Comparison of ENCODE assay signal across 8 mouse cellular contexts in the genomic region with DNA sequence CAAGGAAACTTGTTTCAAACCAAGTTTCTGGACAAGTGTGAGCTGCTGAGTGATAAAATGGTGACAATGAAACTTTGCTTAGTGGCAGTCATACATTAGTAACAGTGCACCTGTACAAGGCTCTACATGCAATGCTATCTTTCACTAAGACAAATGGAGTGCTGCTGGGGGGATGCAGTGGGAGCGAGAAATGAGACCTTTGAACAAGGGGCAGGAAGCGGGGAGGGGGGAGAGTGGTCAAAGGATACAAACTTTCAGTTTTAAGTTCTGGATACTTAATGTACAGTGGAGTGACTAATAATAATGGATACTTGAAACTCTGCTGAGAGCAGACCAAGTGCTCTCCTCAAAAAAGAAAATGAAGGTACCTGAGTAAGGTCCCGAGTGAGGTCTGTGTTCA. TPM values are rescaled to one million over a fixed set of nuclear protein-coding genes. Genes with fewer than 3 reads are reported as not detected.
DNase-seq lines count a peak whose midpoint lies in the region; ATAC-seq and TF ChIP-seq lines count a peak whose summit lies in the region.

No protein-coding gene starts in this region.

- H3K4me3 ChIP-seq in CH12.LX (replicated peaks in 1 of 3; ENCODE audit: low read depth in 2 of 3, low read length in 2 of 3, poor library complexity in 1 of 3), result peak overlapping the region; percentile 14 to 96 (median 82)
- peak overlapping the region; percentile 94 for H3K4me3 ChIP-seq in hindbrain, embryonic 11.5 days (ENCODE audit: low read depth, low read length)
- peak overlapping the region; percentile 24 for H3K4me3 ChIP-seq in liver, embryonic 16.5 days (ENCODE audit: low read depth, low read length)

- peaks cover 7 to 26% of the 10 kb centered on the region in 2 experiments for H3K4me1 ChIP-seq in CH12.LX (ENCODE audit: control insufficient read depth in 1 of 2, insufficient read depth in 2 of 2)
- peaks cover 6% of the 10 kb centered on the region for H3K4me1 ChIP-seq in hindbrain, embryonic 11.5 days (replicated peaks; ENCODE audit: control insufficient read depth, insufficient read depth, low read length)
- peaks cover 14% of the 10 kb centered on the region for H3K4me1 ChIP-seq in liver, embryonic 16.5 days (ENCODE audit: control insufficient read depth, low read depth, low read length)

- H3K27ac ChIP-seq in CH12.LX (ENCODE audit: insufficient read depth, low read depth), result no peak overlapping the region
- H3K27ac ChIP-seq in hindbrain, embryonic 11.5 days (ENCODE audit: low read depth, low read length), result no peak overlapping the region
- no peak overlapping the region for H3K27ac ChIP-seq in liver, embryonic 16.5 days (ENCODE audit: low read length)

- no peak for TF ChIP-seq CTCF in CH12.LX (conservative IDR thresholded peaks at IDR 0.05 in 1 of 2, IDR thresholded peaks at IDR 0.05 in 1 of 2; ENCODE audit: low read depth in 2 of 2, low read length in 2 of 2)

- H3K79me2 ChIP-seq in CH12.LX (replicated peaks; ENCODE audit: control insufficient read depth, extremely low read depth, insufficient read depth, poor library complexity, severe bottlenecking), result peaks cover 26% of the 10 kb centered on the region

- H3K9me3 ChIP-seq in CH12.LX (replicated peaks; ENCODE audit: low read length), result no peaks in the 10 kb centered on the region
- no peaks in the 10 kb centered on the region for H3K9me3 ChIP-seq in hindbrain, embryonic 11.5 days (ENCODE audit: control insufficient read depth, low read length)
- no peaks in the 10 kb centered on the region for H3K9me3 ChIP-seq in liver, embryonic 16.5 days (replicated peaks; ENCODE audit: control insufficient read depth, low read length)

- peak overlapping the region; percentile 84 for H3K4me2 ChIP-seq in CH12.LX (ENCODE audit: insufficient read depth, low read depth, poor library complexity, severe bottlenecking)
- peak overlapping the region; percentile 74 for H3K4me2 ChIP-seq in hindbrain, embryonic 11.5 days (replicated peaks; ENCODE audit: low read depth, low read length)
- H3K4me2 ChIP-seq in liver, embryonic 16.5 days (ENCODE audit: low read depth, low read length), result peak overlapping the region; percentile 95

- no peak for TF ChIP-seq RAD21 in CH12.LX (IDR thresholded peaks at IDR 0.05; ENCODE audit: low read depth, low read length)

- intact Hi-C loops in heart, postnatal 25 days (cut with DNase I), result no loop called here

- H3K27me3 ChIP-seq in CH12.LX (replicated peaks), result no peaks in the 10 kb centered on the region
- no peaks in the 10 kb centered on the region for H3K27me3 ChIP-seq in hindbrain, embryonic 11.5 days (ENCODE audit: control insufficient read depth, insufficient read depth, low read length)
- H3K27me3 ChIP-seq in liver, embryonic 16.5 days (ENCODE audit: control insufficient read depth, insufficient read depth, low read depth, low read length), result no peaks in the 10 kb centered on the region

- WGBS in hindbrain, embryonic 11.5 days, result 47% methylated on average over 3 of the region's 3 CpGs
- WGBS in liver, embryonic 16.5 days (ENCODE audit: insufficient replicate concordance), result 26% methylated on average over 3 of the region's 3 CpGs

- TF ChIP-seq POLR2A in CH12.LX (IDR thresholded peaks at IDR 0.05; ENCODE audit: low read depth, low read length), result no peak

- DNase-seq in heart, adult 11 months, result peak; percentile 70
- DNase-seq in heart, postnatal 25 days (ENCODE audit: low spot score), result no peak
- DNase-seq in CH12.LX (ENCODE audit: extremely low read depth), result no peak
- DNase-seq in hindbrain, embryonic 11.5 days (ENCODE audit: low spot score), result no peak
- DNase-seq in adrenal gland, postnatal 14 days, result no peak
- no peak for DNase-seq in cerebellum, adult 8-10 months
- no peak for DNase-seq in cerebellum, postnatal 4 days (ENCODE audit: low spot score in 2 of 2)

- in situ Hi-C loops in CH12.LX (cut with MboI; ENCODE audit: low pct_ligation_motif_present, low pct_unique_long_range_greater_than_20kb, low sequenced_read_pairs), result no loop called here

- dilution Hi-C loops in CH12.LX (cut with MboI; ENCODE audit: extremely low pct_ligation_motif_present, extremely low pct_unique_long_range_greater_than_20kb, low sequenced_read_pairs), result no loop called here

- no peak for ATAC-seq in hindbrain, embryonic 11.5 days (ENCODE audit: low FRiP score)
- ATAC-seq in liver, embryonic 16.5 days (ENCODE audit: low read depth), result no peak

- no peak for TF ChIP-seq EP300 in CH12.LX (IDR thresholded peaks at IDR 0.05; ENCODE audit: low read length)

- H3K9ac ChIP-seq in CH12.LX (ENCODE audit: insufficient read depth, low read depth), result peak overlapping the region; percentile 100
- H3K9ac ChIP-seq in hindbrain, embryonic 11.5 days (ENCODE audit: low read depth, low read length), result peak overlapping the region; percentile 96; the same call in 1 of the 2 replicates
- H3K9ac ChIP-seq in liver, embryonic 16.5 days (ENCODE audit: low read depth, low read length), result no peak overlapping the region

- H3K36me3 ChIP-seq in CH12.LX (replicated peaks in 1 of 2; ENCODE audit: control insufficient read depth in 1 of 2, insufficient read depth in 1 of 2, low read length in 1 of 2), result peaks cover 18 to 37% of the 10 kb centered on the region in 2 experiments
- H3K36me3 ChIP-seq in hindbrain, embryonic 11.5 days (ENCODE audit: control insufficient read depth, insufficient read depth, low read length), result no peaks in the 10 kb centered on the region
- no peaks in the 10 kb centered on the region for H3K36me3 ChIP-seq in liver, embryonic 16.5 days (ENCODE audit: control insufficient read depth, insufficient read depth)

TF ChIP-seq in CH12.LX, 34 proteins besides CTCF, POLR2A, EP300 and RAD21:
- TF ChIP-seq MEF2A (IDR thresholded peaks at IDR 0.05; ENCODE audit: borderline replicate concordance, low read depth, low read length) (no peak), PAX5 (IDR thresholded peaks at IDR 0.05; ENCODE audit: low read length) (no peak), BHLHE40 (IDR thresholded peaks at IDR 0.05; ENCODE audit: low read depth, low read length) (no peak), SIN3A (IDR thresholded peaks at IDR 0.05; ENCODE audit: low read length) (no peak), ZKSCAN1 (IDR thresholded peaks at IDR 0.05; ENCODE audit: borderline replicate concordance, low read depth, low read length) (no peak), NRF1 (IDR thresholded peaks at IDR 0.05; ENCODE audit: low read depth, low read length) (no peak), CHD2 (IDR thresholded peaks at IDR 0.05; ENCODE audit: low read length) (no peak), RCOR1 (conservative IDR thresholded peaks at IDR 0.05; ENCODE audit: low read depth, low read length) (no peak), TCF12 (IDR thresholded peaks at IDR 0.05; ENCODE audit: low read depth, low read length) (no peak), HCFC1 (IDR thresholded peaks at IDR 0.05; ENCODE audit: low read depth, low read length) (no peak), USF1 (IDR thresholded peaks at IDR 0.05; ENCODE audit: low read depth, low read length) (no peak), USF2 (conservative IDR thresholded peaks at IDR 0.05; ENCODE audit: low read depth, low read length) (no peak), JUN (IDR thresholded peaks at IDR 0.05; ENCODE audit: insufficient read depth, low read depth, low read length) (no peak), POLR2AphosphoS2 (IDR thresholded peaks at IDR 0.05; ENCODE audit: low read depth, low read length) (no peak), ZMIZ1 (IDR thresholded peaks at IDR 0.05; ENCODE audit: low read depth, low read length) (no peak), TBP (conservative IDR thresholded peaks at IDR 0.05; ENCODE audit: low read depth, low read length) (no peak), UBTF (IDR thresholded peaks at IDR 0.05; ENCODE audit: low read depth, low read length) (no peak), JUND (conservative IDR thresholded peaks at IDR 0.05; ENCODE audit: low read depth, low read length) (no peak)

RNA-seq across cellular contexts. Expression of a gene that starts 1.1 kb away (rescaled TPM):
- total RNA-seq in heart, postnatal 25 days (2021), result 10 to 100 TPM; 32.3 to 32.8 TPM
- total RNA-seq in CH12.LX (2012; rRNA removed) (67.3 and 78.2 TPM in 2 replicates), CH12.LX (2014; rRNA removed) (155 and 158 TPM in 2 replicates)
- 80.8 and 85.8 TPM in 2 replicates for polyA plus RNA-seq in CH12.LX (2012; ENCODE audit: insufficient read length, low read depth)
- polyA plus RNA-seq in hindbrain, embryonic 11.5 days (2014; fragmentation: Nextera tagmentation; extraction: Ambion mirVana), result 240 and 245 TPM in 2 replicates
- polyA plus RNA-seq in liver, embryonic 16.5 days (2015; fragmentation: Nextera tagmentation; extraction: Ambion mirVana), result 45.3 and 45.4 TPM in 2 replicates
- 54.1 and 58.4 TPM in 2 replicates for total RNA-seq in adrenal gland, postnatal 14 days (2021)

Comparison
In these comparisons a context has a peak if more than half of its experiments do, and no peak if none do; other contexts are left out.
1. H3K4me3 ChIP-seq: peak in every context shown above with its lines; median percentile 94 in hindbrain, embryonic 11.5 days; 82 in CH12.LX; 24 in liver, embryonic 16.5 days.